Mouse (Mus musculus) limb, embryonic 15.5 days (tissue): ENCODE measurements around the gene Foxo1. TPM values are rescaled to one million over a fixed set of nuclear protein-coding genes. Genes with fewer than 3 reads are reported as not detected.
A peak's percentile ranks its signal among the peaks of the same experiment; 100 is the strongest.

Experiments
- ATAC-seq: fragments of 200-750 bp; cut with Nextera tagmentation; 2 replicates; pipeline ENCODE4 v1.8.0; 2017; ENCODE audit warnings: low read depth, moderate TSS enrichment; ENCODE audit not compliant: insufficient number of reproducible peaks, low FRiP score, low TSS enrichment
- H3K27ac ChIP-seq: fragments of 300-500 bp; sonication (generic); 2 replicates; pipeline ENCODE4 v1.5.1; 2015; ENCODE audit warnings: moderate library complexity, mild to moderate bottlenecking, inconsistent platforms
- H3K27me3 ChIP-seq: fragments of 300-500 bp; sonication (generic); 2 replicates; pipeline ENCODE4 v1.6.1; 2015; ENCODE audit warnings: inconsistent platforms
- H3K36me3 ChIP-seq: fragments of 300-500 bp; sonication (generic); 2 replicates; pipeline ENCODE4 v1.6.1; 2015; ENCODE audit warnings: inconsistent platforms
- H3K4me1 ChIP-seq: fragments of 300-500 bp; sonication (generic); 2 replicates; pipeline ENCODE4 v1.6.1; 2015; ENCODE audit warnings: inconsistent platforms
- H3K4me2 ChIP-seq: fragments of 300-500 bp; sonication (generic); 2 replicates; pipeline ENCODE4 v1.6.1; 2015; ENCODE audit warnings: mild to moderate bottlenecking, inconsistent platforms
- H3K4me3 ChIP-seq: fragments of 300-500 bp; sonication (generic); 2 replicates; pipeline ENCODE4 v1.5.1; 2015; ENCODE audit warnings: mild to moderate bottlenecking, inconsistent platforms
- H3K9ac ChIP-seq: fragments of 300-500 bp; sonication (generic); 2 replicates; pipeline ENCODE4 v1.6.1; 2015; ENCODE audit warnings: inconsistent platforms
- H3K9me3 ChIP-seq: fragments of 300-500 bp; sonication (generic); 2 replicates; pipeline ENCODE4 v1.6.1; 2016; ENCODE audit warnings: inconsistent platforms
- WGBS: fragments of 180-500 bp; shearing (Covaris S2); methylation state at CpG from one replicate; pipeline ENCODE4 v1.1.7; 2015; 5-methylcytosine and 5-hydroxymethylcytosine counted together
- polyA plus RNA-seq: library from polyadenylated mRNA; unstranded; fragments of >200 nt; fragmentation: Nextera tagmentation; extraction: Ambion mirVana; gene quantifications from 2 replicates; pipeline ENCODE4 v1.2.1, GENCODE M21; 2015

Foxo1 gene
- polyA plus RNA-seq, 1 experiment from 2014 or later, result 5.5 TPM

DNA sequence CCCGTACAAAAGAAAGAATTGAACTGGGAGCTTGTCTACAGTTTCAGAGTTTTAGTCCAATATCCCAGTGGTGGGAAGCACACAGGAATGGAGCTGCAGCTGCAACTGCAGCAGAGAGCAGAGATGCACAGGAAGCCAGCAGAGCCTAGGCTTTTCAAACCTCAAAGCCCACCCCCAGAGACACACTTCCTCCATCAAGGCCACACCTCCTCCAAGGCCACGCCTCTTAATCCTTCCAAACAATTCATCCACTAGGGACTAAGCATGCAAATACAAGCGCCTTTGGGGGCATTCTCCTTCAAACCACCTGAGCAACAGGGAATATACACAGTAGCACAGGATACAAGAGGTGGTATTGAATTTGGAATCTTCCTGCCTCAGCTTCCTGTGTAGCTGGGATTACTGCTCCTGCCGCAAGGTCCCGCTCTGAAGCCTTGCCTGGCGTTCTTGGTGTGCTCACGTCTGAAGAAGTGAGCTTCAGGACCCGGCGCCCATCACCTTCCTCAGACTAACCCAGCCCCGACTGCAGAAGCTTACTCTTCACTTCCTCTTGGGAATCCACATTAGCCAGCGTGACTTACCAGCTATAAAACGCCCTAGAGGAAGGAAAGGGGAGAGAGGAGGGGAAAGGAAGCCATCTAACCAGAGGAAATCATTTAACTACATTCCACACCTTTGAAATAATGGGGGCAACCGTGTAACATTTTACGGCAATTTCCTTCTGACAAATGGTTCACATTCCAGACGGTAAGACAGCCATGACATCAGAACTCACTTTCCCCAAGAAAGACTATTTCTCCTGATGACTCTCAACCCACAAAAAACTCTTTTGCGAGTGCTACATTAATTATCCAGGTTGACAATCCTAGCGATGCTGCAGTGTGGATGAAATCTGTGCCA, 122.9 kb downstream of the Foxo1 start:
- no peak for ATAC-seq
- H3K9me3 ChIP-seq, result no peaks in the 10 kb centered on the region
- 0 out of 2 replicates have a peak overlapping the region, but pooled peaks have one; percentile 23 for H3K27ac ChIP-seq
- WGBS, result 58% methylated on average over 17 of the region's 17 CpGs
- H3K4me2 ChIP-seq, result no peak overlapping the region
- no peaks in the 10 kb centered on the region for H3K27me3 ChIP-seq
- H3K36me3 ChIP-seq, result no peaks in the 10 kb centered on the region
- H3K4me3 ChIP-seq, result no peak overlapping the region
- no peaks in the 10 kb centered on the region; the same call in 1 of the 2 replicates for H3K4me1 ChIP-seq
- no peak overlapping the region for H3K9ac ChIP-seq

DNA sequence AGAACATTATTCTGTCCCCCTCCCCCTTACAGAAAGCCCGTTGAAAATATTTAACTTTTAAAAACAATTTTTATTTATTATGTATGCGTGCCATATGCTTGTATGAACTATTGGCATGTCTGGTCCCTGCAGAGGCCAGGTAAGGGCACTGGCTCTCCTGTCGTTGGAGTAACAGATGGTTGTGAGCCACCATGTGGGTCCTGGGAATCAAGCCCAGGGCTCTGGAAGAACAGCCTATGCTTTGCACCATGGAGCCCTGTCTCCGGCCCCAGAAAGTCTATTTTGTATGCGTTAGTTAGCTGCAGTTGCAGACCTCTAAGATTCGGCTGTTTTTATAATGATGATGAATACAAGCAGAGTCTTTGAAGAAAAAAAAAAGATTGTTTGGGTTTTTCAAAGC, 123.8 kb downstream of the Foxo1 start:
- no peaks in the 10 kb centered on the region; the same call in 1 of the 2 replicates for H3K4me1 ChIP-seq
- no peaks in the 10 kb centered on the region for H3K9me3 ChIP-seq
- H3K9ac ChIP-seq, result no peak overlapping the region
- no peak overlapping the region for H3K4me2 ChIP-seq
- no peak overlapping the region for H3K4me3 ChIP-seq
- WGBS, result 66% methylated on average over 6 of the region's 6 CpGs
- no peak for ATAC-seq
- H3K27ac ChIP-seq, result no peak overlapping the region
- no peaks in the 10 kb centered on the region for H3K36me3 ChIP-seq
- H3K27me3 ChIP-seq, result no peaks in the 10 kb centered on the region

DNA sequence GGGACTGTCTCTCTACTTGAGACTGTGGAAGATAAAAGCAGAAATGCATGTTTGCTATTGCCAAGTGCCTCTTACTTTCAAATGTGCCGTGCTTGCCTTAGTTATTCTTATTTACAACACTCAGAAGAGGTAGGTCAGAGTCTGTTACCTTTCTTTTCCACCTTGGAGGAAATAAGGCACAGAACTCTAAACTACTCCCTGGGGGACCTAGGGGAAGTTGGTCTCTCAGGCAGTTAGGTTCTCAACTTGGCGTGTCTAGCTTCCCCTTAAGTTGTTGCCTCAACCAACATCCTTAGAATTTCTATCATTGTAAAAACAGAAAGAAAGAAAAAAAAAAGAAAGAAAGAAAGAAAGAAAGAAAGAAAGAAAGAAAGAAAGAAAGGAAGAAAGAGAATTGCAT, 124.4 kb downstream of the Foxo1 start:
- no peaks in the 10 kb centered on the region for H3K36me3 ChIP-seq
- WGBS, result 61% methylated on average over 2 of the region's 2 CpGs
- no peaks in the 10 kb centered on the region for H3K9me3 ChIP-seq
- no peak overlapping the region for H3K4me2 ChIP-seq
- no peak overlapping the region for H3K27ac ChIP-seq
- no peak for ATAC-seq
- no peaks in the 10 kb centered on the region for H3K27me3 ChIP-seq
- no peak overlapping the region for H3K9ac ChIP-seq
- H3K4me1 ChIP-seq, result no peaks in the 10 kb centered on the region; the same call in 1 of the 2 replicates
- H3K4me3 ChIP-seq, result no peak overlapping the region

DNA sequence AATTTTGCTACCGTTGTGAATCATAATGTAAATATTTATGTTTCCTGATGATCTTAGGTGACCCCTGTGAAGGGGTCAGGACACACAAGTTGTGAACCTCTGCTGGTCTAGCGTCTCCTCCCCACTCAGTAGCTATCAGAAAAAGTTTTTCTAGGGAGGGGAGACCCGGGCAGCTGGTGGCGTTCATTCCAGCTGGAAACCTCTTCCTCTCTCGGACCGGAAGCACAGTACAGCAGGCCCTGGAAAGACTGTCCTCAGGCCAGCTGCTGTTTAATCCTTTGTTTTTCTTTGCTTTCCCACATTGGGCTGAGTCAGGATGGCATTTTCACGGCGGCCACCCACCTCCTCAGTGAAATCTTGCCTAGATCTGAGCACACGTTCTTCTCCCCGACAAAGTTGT, 125.0 kb downstream of the Foxo1 start:
- ATAC-seq, result no peak
- Histone ChIP-seq H3K36me3 (no peaks in the 10 kb centered on the region), H3K4me1 (no peaks in the 10 kb centered on the region; the same call in 1 of the 2 replicates), H3K4me2 (no peak overlapping the region), H3K27ac (no peak overlapping the region), H3K4me3 (no peak overlapping the region), H3K27me3 (no peaks in the 10 kb centered on the region), H3K9me3 (no peaks in the 10 kb centered on the region), H3K9ac (no peak overlapping the region)
- 80% methylated on average over 10 of the region's 10 CpGs for whole genome bisulfite sequencing

DNA sequence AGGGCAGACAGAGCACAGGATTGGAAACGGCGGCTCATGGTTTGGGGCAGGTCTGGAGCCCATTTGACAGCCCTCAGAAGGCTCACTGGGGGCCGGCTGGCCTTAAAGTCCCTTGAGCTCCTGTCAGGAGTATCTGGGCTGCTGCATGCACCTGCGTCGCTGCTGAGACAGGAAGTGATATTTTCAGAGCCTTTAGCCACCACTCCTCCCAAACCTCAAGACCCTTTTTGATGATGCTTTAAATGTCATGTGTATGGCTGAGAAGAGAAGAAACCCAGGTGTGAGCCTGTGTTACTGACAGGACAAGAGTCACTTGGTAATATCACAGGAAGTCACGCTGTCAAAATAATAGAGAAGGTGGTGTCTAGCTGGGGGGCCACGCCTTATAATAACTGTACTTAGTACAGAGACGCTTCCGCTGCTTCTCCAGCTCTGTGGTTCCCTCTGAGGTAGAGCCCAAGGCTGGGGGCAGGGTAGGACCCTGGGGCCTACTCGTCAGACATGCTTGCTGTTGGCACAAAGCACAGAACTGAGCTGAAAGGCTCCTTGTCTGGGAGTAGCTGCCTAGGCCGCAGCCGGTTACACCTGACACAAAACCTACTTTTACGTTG, 128.1 kb downstream of the Foxo1 start:
- Histone ChIP-seq H3K27ac (no peak overlapping the region), H3K4me1 (peaks cover 12% of the 10 kb centered on the region), H3K9me3 (no peaks in the 10 kb centered on the region), H3K4me3 (no peak overlapping the region), H3K9ac (no peak overlapping the region), H3K4me2 (no peak overlapping the region), H3K27me3 (0 out of 2 replicates have a peak, but pooled peaks cover 8% of the 10 kb centered on the region), H3K36me3 (no peaks in the 10 kb centered on the region)
- no peak for ATAC-seq
- 69% methylated on average over 13 of the region's 13 CpGs for WGBS

DNA sequence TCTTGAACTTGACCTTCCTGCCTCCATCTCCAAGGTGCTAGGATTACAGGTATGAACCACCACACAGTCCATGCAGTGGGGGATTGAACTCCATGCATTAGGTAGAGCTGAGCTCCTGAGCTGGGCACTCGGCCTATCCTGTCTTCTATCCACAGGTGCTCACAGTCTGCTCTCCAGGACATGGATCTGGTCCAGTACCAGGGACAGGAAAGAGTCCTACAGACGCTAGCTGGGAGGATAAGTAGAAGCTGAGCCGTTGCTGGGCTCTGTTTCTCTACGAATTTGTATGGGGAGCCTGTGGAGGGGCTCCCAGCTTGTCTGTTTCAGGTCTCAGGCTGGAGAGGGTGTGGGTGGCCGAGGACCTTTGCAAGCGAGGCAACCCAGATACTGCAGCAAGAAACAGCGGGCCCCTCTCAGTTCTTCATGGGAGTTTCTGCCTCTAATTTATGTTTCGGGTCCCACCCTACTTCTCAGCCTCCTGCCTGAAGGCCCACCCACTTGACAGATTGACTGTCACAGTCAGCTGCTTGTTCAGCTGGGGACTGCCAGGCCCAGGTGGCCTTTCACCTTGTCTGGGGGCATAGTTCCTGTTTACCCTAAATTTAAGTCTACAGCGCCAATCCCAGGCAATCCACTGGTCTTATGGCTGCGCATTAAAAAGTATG, 128.9 kb downstream of the Foxo1 start:
- WGBS, result 65% methylated on average over 10 of the region's 10 CpGs
- Histone ChIP-seq H3K4me2 (no peak overlapping the region), H3K27ac (no peak overlapping the region), H3K36me3 (no peaks in the 10 kb centered on the region), H3K27me3 (0 out of 2 replicates have a peak, but pooled peaks cover 8% of the 10 kb centered on the region), H3K4me1 (peaks cover 20% of the 10 kb centered on the region), H3K4me3 (no peak overlapping the region), H3K9ac (no peak overlapping the region), H3K9me3 (no peaks in the 10 kb centered on the region)
- ATAC-seq, result no peak

DNA sequence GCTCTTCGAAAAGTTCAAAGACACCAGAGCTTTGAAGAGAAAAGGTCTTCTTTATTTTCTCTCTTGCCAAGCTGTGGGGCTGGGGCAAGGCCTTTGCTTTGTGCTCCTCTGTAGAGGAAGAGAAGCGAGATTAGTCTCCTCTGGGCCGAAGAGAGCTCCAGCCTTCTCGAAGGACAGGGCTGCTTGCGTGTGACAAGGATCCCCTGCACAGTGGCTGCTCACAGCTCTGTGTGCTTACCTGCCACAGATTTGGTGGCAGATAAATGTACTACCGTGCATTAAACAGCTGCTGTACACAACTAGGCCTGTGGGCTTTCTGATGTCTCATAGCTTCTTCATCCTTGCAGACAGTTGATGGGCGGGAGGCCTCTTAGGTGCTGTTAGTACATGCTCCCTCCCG, 129.8 kb downstream of the Foxo1 start:
- no peaks in the 10 kb centered on the region for H3K36me3 ChIP-seq
- WGBS, result 76% methylated on average over 8 of the region's 8 CpGs

DNA sequence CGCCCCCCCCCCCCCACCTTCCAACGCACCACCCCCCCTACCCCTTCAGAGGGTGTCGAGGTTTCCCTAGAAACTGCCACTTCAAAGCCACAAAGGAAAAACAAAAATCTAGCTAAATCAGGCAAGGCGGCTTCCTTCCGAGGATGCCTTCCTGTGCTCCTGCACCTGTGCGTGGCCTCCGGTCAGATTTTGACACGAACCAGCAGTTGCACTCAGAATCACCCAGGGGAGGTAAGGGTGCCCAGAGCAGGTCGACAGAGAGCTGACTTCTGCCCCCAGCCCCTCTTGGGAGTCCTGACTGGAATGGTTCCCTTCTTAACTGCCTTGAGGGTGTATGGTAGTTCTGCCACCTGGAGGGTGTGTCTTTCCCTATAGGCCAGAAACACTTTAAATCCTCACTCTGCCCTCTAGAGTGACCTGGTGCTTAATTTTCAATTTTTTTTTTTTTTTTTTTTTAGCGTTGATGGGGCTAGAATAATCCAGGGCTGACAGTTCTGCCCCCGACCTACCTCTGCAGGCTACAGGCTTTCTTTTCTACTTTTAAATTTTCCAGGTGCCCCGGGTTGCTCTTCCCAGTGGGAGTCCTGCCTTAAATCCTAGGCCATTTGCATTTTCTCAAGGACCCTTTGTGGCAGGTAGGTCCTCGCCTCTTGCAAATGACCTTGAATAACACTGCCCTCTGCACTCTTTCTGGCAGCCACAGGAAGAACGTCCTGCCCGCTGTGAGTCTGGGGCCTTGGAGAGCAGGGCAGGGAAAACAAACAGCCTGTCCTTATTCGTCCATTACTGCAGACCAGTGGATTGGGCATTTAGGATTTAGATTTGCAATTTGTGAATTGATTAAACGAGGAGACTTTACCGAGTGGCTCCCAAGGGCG, 132.4 kb downstream of the Foxo1 start:
- H3K4me3 ChIP-seq, result peak overlapping the region; percentile 30
- H3K36me3 ChIP-seq, result no peaks in the 10 kb centered on the region
- peak overlapping the region; percentile 70 for H3K27ac ChIP-seq
- 17% methylated on average over 19 of the region's 19 CpGs for WGBS
- peaks cover 21% of the 10 kb centered on the region for H3K4me1 ChIP-seq
- 0 out of 2 replicates have a peak, but pooled peaks have one; percentile 9 for ATAC-seq
- H3K4me2 ChIP-seq, result peak overlapping the region; percentile 65
- H3K9me3 ChIP-seq, result no peaks in the 10 kb centered on the region
- H3K27me3 ChIP-seq, result 0 out of 2 replicates have a peak, but pooled peaks cover 8% of the 10 kb centered on the region
- no peak overlapping the region for H3K9ac ChIP-seq

More for the DNA sequence above, 129.8 kb downstream of the Foxo1 start:
- 0 out of 2 replicates have a peak, but pooled peaks cover 8% of the 10 kb centered on the region for H3K27me3 ChIP-seq
- no peak overlapping the region for H3K27ac ChIP-seq
- ATAC-seq, result no peak
- H3K4me3 ChIP-seq, result no peak overlapping the region
- no peaks in the 10 kb centered on the region for H3K9me3 ChIP-seq
- no peak overlapping the region for H3K9ac ChIP-seq
- H3K4me2 ChIP-seq, result no peak overlapping the region
- peaks cover 21% of the 10 kb centered on the region for H3K4me1 ChIP-seq

DNA sequence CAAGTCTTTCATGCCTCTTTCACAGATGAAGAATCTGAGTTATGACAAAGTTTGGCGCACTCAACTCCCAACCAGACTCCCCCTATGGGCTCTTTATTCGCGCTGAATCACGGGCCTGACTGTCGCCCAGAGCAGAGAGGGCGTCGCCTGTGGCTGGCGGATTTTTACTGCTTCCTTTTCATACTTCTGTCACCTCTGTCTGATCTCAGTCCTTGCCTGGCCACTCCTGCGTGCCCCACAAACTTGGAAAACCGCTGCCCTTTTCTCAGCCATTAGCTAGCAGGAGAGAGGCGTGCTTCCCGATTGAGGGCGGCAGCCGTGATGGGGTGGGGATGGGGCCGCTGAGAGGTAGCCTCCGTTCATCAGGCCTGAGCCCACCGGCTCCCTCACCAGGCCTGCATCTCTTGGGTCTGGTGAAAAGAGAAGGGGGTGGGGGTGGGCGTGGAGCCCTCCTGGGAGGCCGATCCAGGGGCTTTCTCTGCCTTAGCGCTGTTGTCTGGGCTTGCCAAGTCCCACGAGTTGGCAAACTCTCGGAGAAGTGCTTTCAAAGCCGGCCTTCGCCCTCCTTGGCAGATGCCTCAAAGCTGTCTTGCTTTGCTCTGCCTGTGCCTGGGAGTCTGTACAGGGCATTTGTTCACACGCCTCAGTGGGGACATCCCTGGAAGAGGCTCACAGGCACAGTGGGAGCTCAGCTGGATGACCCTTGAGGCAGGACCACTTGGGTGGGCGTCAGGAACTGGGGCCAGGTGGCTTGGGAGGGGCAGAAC, 133.2 kb downstream of the Foxo1 start:
- WGBS, result under 1% methylated on average over 26 of the region's 26 CpGs

More for the DNA sequence above, 133.2 kb downstream of the Foxo1 start:
- peak overlapping the region; percentile 70 for H3K27ac ChIP-seq
- H3K36me3 ChIP-seq, result no peaks in the 10 kb centered on the region
- peak overlapping the region; percentile 35; the same call in 1 of the 2 replicates for H3K9ac ChIP-seq
- peaks cover 21% of the 10 kb centered on the region for H3K4me1 ChIP-seq
- H3K9me3 ChIP-seq, result no peaks in the 10 kb centered on the region
- peak; percentile 68 for ATAC-seq
- H3K4me3 ChIP-seq, result peak overlapping the region; percentile 30
- 0 out of 2 replicates have a peak, but pooled peaks cover 8% of the 10 kb centered on the region for H3K27me3 ChIP-seq
- H3K4me2 ChIP-seq, result peak overlapping the region; percentile 65
